Mouse (Mus musculus): ENCODE data around the gene Il1r1.

Gene Il1r1

DNA sequence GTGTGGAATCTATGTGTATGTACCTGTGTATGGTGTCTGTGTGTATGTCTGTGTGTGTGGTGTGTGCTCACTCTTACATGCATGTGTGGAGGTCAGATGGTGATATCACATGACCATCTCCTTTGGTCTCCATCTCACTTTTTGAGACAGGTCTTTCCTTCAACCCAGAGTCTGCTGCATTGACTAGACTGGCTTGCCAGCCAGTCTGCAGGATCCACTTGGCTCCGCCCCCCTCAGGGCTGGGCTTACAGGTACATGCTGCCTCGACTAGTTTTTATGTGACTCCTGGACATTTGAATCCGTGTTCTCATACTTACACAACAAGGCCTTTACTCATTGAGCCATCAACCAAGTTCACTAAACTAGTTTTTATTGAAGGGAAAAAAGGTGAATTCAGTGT lies 6.2 kb downstream of the Il1r1 start:
- no peak for DNase-seq (ENCODE audit: extremely low spot score)

DNA sequence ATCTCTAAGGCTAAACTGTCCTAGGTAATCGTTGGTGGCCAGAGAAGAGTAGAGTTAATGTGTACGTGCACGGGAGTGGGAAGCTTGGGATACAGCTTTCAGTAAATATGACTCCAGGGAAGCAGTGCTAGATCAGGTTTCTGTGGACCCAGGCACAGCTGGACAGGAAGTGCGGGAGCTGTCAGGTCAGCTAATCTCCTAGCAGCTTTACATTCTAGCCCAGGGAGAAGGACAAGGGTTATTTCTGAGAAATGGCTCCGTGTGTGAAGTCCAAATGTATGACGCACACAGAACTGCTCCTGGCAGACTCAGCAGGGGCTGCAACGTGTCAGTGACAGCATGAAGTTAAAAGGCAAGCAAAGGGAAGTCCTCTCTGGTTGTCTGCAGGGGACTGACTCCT lies 8.3 kb downstream of the Il1r1 start:
- DNase-seq (ENCODE audit: extremely low spot score) = peak; percentile 4

DNA sequence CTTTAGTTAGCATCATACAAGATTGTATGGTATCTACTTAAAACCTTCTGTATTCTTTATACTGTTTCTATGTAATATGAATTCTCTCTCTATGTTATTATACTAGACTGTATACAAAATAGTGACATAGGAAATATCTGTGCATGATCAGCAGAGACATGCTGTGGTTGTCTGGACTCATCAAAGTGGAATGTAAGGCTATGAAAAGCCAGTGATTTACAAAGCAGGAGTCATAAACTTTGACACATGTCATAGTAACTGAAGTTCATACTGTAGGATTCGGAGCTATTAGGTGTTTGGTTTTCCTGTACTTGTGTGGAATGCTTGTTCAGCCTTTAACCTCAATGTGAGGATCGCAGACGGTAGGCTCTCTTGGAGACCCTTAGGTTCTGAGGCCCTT lies 8.7 kb downstream of the Il1r1 start:
- no peak for DNase-seq (ENCODE audit: extremely low spot score)

DNA sequence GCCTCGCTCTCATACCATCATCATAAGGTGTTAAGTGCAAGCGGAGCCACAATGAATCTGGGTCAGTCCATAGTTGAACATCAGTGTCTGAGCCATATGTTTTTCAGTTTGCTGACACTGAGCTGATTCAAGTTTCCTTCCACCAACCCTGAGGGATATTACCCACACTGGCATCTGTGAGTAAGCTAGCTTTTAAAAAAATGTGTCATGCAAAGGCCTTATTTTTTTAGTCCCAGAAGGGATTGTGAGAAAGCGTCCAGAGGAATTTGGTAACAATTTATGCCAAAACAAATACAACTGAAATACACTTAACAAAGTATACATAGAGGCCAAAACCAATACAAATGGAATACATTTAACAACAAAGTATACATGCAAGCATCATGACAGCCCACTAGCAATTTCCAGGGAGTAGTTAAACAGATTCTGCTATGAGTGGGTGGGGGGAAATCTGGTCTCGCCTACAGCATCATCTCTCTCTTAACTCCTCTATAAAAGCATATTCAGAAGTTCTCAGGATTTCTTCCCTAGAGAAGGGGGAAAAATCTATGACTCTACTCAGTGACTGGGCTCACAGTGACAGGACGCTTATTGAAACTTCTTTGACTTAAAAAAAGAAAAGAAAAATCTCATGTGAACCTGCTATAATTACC lies 10.8 kb downstream of the Il1r1 start:
- no peak for DNase-seq (ENCODE audit: extremely low spot score)

DNA sequence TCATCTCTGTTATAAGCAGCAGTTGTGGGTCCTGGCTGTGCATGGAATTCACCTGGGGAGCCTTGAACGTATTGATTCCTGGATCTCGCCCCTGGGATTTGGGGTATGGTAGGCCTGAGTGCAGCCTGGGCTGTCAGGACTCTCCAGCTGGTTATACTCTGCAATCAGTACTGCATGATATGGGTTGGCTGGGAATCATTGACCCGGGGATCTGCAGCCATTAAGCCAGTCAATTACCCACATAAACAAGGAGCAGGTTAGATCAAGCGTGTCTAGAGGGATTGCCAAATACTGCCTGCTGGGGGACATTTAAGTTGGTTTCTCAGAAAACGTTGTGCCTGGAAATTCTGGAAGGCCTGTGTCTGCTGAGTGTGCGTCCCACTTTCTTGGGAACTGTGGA lies 11.8 kb downstream of the Il1r1 start:
- DNase-seq (ENCODE audit: extremely low spot score) = no peak

DNA sequence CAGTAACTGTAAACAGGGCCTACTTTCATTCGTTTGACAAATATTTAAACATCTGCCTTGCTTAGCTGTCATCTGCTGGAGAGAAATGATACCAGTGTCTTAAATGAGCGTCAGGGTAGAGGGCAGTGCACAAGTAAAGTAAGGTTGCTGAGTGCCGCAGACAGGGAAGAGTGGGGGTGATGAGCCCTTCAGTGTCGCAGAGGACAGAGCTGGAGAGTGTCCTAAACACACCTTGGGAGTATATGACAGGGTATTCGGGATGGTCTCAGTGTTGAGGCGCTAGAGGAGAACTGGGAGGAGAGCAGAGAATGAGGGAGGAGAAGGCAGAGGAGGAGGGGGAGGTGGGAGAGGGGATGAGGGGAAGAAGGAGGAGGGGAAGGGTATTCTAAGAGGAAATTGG lies 12.2 kb downstream of the Il1r1 start:
- DNase-seq (ENCODE audit: extremely low spot score) = no peak

DNA sequence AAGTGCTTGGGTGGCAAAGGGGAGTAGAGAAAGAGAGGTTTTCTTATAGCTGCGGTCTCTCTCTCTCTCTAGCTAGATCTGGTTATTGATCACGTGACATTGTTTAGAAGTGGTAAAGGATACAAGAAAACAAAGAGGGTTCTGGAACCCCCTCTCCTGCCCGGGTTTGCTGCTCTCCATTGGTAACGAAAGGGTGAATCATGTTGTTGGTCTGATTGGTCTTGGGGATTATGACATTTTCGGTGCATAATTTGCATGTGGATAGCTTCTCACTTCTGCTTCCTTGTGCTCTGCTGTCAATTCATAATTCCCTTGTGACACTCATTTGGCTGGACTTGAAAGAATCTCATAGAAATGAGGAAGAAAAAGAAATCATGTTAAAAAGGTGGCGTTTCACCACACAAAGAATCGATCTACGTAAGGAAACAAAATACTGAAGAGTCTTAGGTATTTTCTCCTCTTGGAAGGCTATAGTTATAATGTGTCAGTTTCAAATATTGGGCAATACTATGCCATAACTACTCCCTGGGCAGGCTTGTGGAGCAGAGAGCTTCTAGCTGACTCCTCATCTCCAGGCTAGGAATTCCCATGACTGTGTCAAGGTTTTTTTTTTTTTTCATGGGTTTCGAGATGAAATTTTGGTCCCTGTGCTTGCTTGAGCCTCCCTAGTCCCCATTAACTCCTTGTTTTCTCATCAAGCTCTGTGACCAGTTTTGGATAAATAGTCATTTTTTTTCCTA lies 15.6 kb downstream of the Il1r1 start:
- no peak for DNase-seq (ENCODE audit: extremely low spot score)

DNA sequence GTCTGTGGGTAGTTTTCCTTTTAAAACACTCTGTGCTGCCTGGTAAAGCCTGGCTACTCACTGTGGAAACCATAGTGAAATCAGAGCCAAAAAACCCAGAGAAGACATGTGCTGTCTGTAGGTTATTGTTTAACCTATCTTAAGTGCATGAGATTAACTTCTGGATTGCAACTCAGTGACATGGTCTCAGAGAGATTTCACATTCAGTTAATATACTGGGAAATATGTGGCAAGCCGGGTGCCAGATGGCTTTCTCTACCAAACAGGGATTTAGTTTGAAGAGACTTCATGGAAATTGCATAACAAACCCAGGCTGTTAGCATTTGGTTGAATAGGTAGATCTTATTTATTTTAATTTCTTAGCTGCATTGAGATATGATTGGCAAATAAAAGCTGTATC lies 17.8 kb downstream of the Il1r1 start:
- no peak for DNase-seq (ENCODE audit: extremely low spot score)

DNA sequence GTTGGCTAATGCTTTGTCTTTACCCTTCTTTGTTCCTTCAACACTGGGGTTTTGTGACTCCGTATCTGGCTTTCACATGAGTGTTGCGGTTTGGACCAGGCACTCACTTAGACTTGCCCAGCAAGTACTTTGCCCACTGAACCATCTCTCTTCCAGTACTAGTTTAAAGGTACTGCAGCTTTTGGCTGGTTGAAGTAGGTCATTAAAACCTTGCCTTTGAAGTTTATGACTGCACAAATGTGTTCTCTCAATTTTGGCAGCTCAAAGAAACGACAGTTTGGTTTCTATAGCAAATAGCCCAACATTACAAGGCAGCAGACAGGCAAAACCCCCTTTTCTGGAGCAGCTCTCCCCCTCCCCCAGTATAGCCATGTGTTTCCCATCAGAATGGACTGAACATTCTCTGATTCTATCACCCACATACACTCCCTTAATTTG lies 18.7 kb downstream of the Il1r1 start:
- DNase-seq (ENCODE audit: extremely low spot score) = no peak

DNA sequence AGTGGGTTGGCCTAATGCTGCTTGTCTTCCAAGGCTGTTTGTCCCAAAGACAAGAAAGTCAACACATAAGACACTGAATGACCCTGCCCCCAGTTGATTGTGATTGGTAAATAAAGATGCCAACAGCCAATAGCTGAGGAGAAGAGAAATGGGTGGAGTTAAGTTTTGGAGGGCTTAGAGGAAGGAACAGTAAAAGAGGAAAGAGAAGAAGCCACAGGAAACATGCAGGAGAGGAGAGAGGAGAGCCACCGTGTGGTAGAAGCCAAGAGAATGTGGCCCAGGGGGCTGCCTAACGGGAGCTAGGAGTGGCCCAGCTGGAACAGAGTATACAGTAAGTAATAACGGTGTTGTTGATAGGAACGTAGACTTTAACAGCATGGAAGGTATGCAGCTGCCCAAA lies 25.5 kb downstream of the Il1r1 start:
- DNase-seq (ENCODE audit: extremely low spot score) = no peak

DNA sequence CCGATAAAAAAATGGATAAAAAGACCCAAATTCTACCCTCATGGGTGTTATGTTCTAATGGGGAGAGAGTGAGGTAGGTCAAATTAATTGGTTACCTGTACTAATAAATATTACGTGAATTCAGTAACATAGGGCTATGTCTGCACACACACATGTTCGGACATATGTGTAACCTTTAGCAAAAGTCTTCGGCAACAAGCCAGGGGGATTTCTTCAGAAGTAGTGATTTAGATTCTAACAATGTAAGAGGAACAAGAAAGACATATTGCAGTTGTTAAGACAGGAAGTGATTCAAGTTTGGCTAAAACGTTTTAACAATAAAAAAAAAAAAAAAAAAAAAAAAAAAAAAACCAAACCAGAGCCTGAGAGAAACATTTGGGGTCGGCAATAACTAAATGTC lies 27.6 kb downstream of the Il1r1 start:
- DNase-seq (ENCODE audit: extremely low spot score) = no peak

DNA sequence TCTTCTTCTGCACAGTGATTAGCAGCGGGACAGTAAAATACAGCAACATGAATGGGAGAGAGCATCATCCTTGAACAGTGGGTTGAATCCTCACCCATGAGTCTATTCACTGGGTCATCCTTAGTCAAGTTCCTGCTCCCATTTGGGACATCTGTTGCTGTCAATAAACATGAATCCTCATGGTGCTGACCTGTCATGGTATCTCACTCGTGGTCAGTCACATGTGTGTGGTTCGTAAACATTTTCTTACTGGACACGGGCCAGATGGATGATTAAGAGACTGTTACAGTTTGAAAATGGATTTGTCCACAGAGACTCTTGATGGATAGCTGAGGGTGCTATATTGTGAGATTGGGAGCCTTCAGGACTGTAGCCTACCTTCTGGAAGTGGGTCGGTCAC lies 29.1 kb downstream of the Il1r1 start:
- no peak for DNase-seq (ENCODE audit: extremely low spot score)

DNA sequence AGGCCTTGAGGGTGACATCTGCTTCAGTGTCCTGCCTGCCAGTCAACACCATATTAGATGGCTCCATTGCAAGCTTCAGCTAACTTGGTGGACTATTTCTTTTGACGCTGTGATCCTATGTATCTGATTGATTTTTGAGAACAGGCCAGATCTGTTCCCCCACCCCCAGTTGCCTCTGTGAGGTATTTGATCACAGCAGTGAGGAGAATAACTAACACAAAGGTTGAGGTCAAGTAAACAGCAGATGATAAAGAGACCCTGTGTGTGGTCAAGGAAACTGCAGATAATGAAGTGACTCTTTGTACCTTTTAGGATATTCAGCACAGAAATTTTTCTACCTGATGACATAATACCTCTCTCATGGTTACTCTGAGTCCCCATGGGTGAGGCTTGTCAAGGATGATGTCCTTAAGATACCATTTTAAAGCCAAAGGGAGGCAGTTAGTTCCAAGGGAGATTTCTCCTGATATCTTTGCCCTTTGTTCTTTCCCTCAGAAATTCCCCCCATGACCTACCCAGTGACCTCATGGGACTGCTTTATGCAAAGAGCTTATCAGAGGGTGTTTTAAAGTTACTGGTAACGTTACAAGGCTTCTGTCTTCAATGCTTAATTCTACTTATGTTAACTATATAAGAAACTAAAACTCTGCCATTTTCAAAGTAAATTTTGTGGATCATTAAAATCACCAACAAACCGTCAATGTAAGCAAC lies 29.6 kb downstream of the Il1r1 start:
- peak; percentile 8 for DNase-seq (ENCODE audit: extremely low spot score)

DNA sequence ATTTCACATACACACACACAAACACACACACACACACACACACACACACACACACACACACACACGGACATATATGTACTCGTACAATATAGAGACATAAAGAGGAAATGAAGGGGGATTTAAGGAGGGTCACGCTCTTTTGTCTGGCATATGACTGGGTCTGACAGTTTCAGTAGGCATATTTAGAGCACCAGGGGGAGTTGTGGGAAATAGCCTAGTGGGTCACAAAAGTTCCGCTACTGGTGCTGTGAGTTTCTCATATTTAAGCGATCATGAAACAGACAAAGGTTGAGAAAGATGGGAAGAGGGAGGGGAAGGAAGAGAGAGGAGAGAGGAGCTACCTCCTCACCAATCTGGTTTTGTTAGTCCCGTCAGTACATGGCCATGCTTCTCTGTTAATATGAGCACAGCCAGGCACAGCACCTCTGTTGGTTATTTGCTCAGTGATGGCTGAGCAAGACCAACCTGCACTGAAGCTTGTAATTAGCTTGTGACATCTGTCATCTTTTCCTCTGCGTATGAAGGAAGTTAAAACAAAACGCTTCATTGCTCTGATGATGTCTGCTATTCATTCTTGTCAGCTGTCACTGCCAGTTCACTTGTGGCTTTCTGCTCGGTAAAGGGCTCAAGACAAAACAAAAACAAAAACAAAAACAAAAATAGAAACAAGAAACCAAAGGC lies 37.7 kb downstream of the Il1r1 start:
- DNase-seq (ENCODE audit: extremely low spot score) = no peak

DNA sequence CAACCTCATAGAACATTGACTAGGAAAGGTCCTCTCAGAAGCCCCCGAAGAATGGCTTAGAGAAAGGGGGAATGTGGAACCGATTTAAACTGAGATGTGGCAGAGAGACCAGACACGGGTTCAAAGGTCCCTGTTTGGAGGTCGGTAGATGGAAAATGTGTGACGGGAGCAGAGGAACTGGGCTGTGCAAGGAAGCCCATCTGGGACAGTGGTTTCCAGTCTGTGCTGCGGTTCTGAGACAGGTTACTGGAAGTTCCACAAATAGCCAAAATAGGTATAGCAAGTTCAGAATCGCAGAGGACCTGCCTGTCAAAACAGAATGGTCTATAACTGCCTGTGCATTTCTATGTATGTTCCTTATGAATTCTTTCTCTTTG lies 38.2 kb downstream of the Il1r1 start:
- no peak for DNase-seq (ENCODE audit: extremely low spot score)

DNA sequence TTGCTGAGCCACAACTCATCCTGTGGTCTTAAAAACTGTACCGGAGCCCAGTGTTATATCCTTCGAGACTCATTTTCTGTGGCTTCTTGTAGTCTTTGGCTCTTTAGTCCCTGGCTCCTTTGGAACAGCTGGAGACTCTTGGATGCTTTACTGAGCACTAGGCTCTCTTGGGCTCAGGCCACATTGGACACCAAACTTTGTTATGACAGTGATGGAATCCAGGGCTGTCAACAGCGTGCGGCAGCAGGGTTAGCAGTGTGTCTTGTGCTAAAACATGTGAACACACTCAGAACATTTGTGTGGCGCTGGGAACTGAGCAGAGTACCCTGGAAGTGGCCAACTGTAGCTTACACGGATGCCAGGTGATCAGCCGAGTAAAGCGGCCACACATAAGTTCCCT lies 38.8 kb downstream of the Il1r1 start:
- DNase-seq (ENCODE audit: extremely low spot score) = no peak

DNA sequence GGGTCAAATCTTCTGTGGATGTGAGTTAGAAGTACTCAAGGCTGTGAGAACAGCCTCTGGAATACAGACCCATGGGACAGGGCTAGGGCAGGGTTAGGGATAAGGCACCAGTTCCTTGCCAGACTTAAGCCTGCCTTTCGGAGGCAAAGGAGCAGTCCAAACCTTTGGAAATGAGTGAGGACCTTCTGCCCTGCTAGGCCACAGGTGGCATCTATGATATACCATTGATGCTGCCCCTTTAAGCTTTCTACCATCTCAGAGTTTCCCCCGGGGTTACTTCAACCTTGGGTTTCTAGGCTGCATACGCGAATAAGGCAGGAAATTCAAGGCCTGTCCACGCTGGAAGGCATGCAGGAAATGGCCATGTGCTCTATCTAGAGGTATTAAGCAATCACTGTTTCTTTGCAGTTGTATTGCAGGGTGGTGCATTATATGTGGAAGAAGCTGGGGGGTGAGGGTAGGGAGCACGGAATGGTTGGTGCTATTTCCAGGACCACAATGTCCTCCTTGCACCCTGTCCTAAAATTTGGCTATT lies 40.5 kb downstream of the Il1r1 start:
- DNase-seq (ENCODE audit: extremely low spot score) = no peak

DNA sequence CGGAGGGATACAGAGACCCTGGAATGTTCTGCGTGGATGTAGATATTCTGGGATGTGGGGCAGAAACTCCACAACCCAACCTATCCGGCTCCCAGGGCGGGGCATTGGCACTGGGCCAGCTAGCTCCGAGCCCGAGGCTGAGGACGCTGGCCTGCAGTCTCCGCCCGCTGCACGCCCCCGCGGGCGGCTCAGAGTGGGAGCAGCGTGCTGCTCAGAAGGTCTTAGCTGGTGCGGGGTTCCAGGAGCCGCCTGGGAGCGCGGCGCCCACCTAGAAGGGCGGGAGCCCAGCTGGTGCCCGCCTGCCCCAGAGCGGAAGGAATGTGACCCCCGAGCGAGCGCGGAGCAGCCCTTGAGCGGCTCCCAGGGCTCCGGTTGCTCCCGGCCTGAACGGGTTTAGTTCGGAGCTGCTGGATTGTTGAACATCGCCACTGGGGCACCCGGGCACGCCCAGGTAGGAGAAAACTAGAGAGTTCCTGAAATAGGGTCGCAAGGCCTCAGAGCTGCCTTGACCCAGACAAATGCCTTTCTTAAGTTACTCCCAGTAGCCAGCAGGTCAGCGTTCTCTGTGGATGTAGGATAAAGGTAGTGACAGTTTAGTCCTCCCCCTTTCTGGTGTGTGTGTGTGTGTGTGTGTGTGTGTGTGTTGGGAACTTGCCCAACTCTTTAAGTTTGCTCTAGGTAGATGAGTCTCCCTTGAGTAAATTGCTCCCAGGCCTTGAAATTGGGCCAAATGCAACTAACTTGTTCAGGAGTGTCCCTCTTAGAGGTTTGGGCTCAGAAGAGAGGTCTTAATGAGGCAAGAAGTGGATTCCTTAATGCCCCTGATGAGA lies 41.8 kb downstream of the Il1r1 start:
- DNase-seq (ENCODE audit: extremely low spot score) = peak; percentile 53

DNA sequence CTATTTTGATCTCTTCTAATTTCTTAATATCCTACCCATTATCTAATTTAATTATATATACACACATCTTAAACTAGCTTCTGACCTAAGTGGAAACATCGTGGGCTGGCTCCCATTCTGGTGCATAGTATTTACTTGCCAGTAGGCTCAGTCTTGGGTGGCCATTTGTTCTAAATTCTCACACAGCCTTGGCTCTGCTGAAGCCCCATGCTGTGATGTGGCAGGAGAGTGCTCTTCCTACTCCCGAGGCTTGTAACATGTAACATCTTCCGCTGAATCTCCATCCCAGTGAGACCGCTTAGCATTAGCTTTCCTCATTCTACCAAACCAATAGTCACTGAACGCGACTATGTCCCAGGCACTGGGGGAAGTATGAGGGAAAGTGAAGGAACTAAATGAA lies 43.0 kb downstream of the Il1r1 start:
- DNase-seq (ENCODE audit: extremely low spot score) = no peak

DNA sequence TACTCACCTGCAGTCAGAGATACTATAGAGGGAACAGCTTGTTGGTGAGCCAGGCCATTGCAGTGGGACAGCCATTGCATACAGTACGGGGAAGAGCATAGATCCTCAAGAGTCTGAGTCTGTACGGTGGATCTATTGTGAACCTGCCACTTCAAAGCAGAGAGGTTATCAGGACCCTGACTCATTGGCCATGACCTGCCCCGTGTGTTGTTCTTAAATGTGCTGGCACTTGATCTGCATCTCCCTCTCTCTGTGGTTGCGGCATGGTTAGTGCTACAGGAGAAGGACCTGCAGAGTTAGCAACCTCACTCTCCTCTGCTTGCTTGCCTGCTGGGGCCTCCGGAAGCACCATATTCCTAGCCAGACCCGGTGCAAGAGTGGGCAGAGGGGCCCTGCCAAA lies 43.7 kb downstream of the Il1r1 start:
- no peak for DNase-seq (ENCODE audit: extremely low spot score)

DNA sequence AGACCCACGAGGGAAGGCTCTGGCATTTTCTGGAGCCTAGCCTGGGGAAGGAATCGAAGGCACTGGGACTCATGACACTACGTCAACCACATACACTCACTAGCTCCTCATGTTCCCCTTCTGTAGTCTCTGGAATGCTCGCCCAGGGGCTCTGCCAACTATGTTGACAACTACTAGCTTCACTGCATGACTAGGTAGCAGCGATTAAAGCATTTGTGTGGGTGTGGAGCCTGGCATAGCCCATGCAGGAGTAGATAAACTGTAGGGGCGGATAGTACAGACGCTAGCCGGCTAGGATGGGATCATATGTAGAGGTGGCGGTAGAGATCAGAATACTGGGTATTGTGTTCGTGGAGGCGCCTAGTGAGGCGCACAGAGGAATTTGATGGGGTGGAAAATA lies 45.5 kb downstream of the Il1r1 start:
- DNase-seq (ENCODE audit: extremely low spot score) = no peak
